Mouse (Mus musculus) kidney, postnatal 0 days (tissue): Measurements from ENCODE around the gene Vldlr. TPM values are rescaled to one million over a fixed set of nuclear protein-coding genes. Genes with fewer than 3 reads are reported as not detected.

ENCODE experiments used
- ATAC-seq: fragments of 200-750 bp; cut with Nextera tagmentation; replicated peaks from 2 replicates; pipeline ENCODE4 v1.8.0; 2017; ENCODE audit warnings: low read depth, moderate number of reproducible peaks, moderate TSS enrichment, moderate library complexity; ENCODE audit not compliant: low FRiP score
- DNase-seq: peaks from one replicate; pipeline ENCODE4 v3.0.0-alpha.2; 2016; ENCODE audit warnings: low spot score
- H3K27ac ChIP-seq: fragments of 300-500 bp; sonication (generic); 2 replicates; pipeline ENCODE4 v1.5.1; 2014; ENCODE audit warnings: mild to moderate bottlenecking
- H3K27me3 ChIP-seq: fragments of 300-500 bp; sonication (generic); 2 replicates; pipeline ENCODE4 v1.6.1; 2014; ENCODE audit warnings: low read length, mixed read lengths; ENCODE audit not compliant: insufficient read depth
- H3K36me3 ChIP-seq: fragments of 300-500 bp; sonication (generic); 2 replicates; pipeline ENCODE4 v1.6.1; 2014; ENCODE audit warnings: low read length, mixed read lengths; ENCODE audit not compliant: insufficient read depth
- H3K4me1 ChIP-seq: fragments of 300-500 bp; sonication (generic); replicated peaks from 2 replicates; pipeline ENCODE4 v1.6.1; 2014; ENCODE audit warnings: antibody characterized with exemption, low read length, mixed read lengths; ENCODE audit not compliant: insufficient read depth
- H3K4me2 ChIP-seq: fragments of 300-500 bp; sonication (generic); 2 replicates; pipeline ENCODE4 v1.6.1; 2014; ENCODE audit warnings: mild to moderate bottlenecking, low read length, moderate library complexity, mixed read lengths
- H3K4me3 ChIP-seq: fragments of 300-500 bp; sonication (generic); replicated peaks from 2 replicates; pipeline ENCODE4 v1.5.1; 2014; ENCODE audit warnings: low read depth, low read length
- H3K9ac ChIP-seq: fragments of 300-500 bp; sonication (generic); 2 replicates; pipeline ENCODE4 v1.6.1; 2014; ENCODE audit warnings: low read depth, low read length
- H3K9me3 ChIP-seq: fragments of 300-500 bp; sonication (generic); replicated peaks from 2 replicates; pipeline ENCODE4 v1.6.1; 2016; ENCODE audit warnings: low read length, inconsistent platforms, mixed read lengths
- CTCF ChIP-seq: IDR thresholded peaks from 2 replicates; pipeline ENCODE4 v1.5.1; 2016; ENCODE audit warnings: antibody characterized with exemption, low read depth, mild to moderate bottlenecking, moderate library complexity
- WGBS: fragments of 180-500 bp; shearing (Covaris S2); extraction: QIAGEN DNeasy Blood & Tissue Kit; methylation state at CpG from one replicate; pipeline ENCODE4 v1.1.7; 2014; 5-methylcytosine and 5-hydroxymethylcytosine counted together
- polyA plus RNA-seq: library from polyadenylated mRNA; unstranded; fragments of >200 nt; fragmentation: Nextera tagmentation; extraction: Ambion mirVana; gene quantifications from 2 replicates; pipeline ENCODE4 v1.2.1, GENCODE M21; 2015

Vldlr gene
- polyA plus RNA-seq, 1 experiment from 2014 or later, result 41.8 TPM

GRCm38 (mm10) chr19:27217404-27217940 is 1.2 kb downstream of the Vldlr start:
- H3K27me3 ChIP-seq, result no peaks in the 10 kb centered on the region; the same call in 1 of the 2 replicates
- H3K4me2 ChIP-seq, result peak overlapping the region; percentile 92
- H3K4me1 ChIP-seq, result peaks cover 5% of the 10 kb centered on the region; the same call in 1 of the 2 replicates
- H3K27ac ChIP-seq, result peak overlapping the region; percentile 83
- peak overlapping the region; percentile 82 for H3K4me3 ChIP-seq
- WGBS, result 0% methylated on average over 40 of the region's 52 CpGs
- ATAC-seq, result peak; percentile 37
- H3K9me3 ChIP-seq, result no peaks in the 10 kb centered on the region
- no peak for TF ChIP-seq CTCF
- peak overlapping the region; percentile 77 for H3K9ac ChIP-seq
- H3K36me3 ChIP-seq, result no peaks in the 10 kb centered on the region
- DNase-seq, result peak; percentile 37

GRCm38 (mm10) chr19:27217941-27218411 is 1.7 kb downstream of the Vldlr start:
- ATAC-seq (no peak), DNase-seq (peak; percentile 29)
- H3K36me3 ChIP-seq, result no peaks in the 10 kb centered on the region
- peak overlapping the region; percentile 77 for H3K9ac ChIP-seq
- H3K27me3 ChIP-seq, result no peaks in the 10 kb centered on the region; the same call in 1 of the 2 replicates
- H3K4me1 ChIP-seq, result peaks cover 5% of the 10 kb centered on the region; the same call in 1 of the 2 replicates
- peak overlapping the region; percentile 82 for H3K4me3 ChIP-seq
- no peaks in the 10 kb centered on the region for H3K9me3 ChIP-seq
- TF ChIP-seq CTCF, result no peak
- H3K27ac ChIP-seq, result peak overlapping the region; percentile 83
- under 1% methylated on average over 32 of the region's 32 CpGs for WGBS
- peak overlapping the region; percentile 92 for H3K4me2 ChIP-seq

- no peaks in the 10 kb centered on the region for H3K36me3 ChIP-seq
- no peaks in the 10 kb centered on the region for H3K9me3 ChIP-seq
- H3K27ac ChIP-seq, result peak overlapping the region; percentile 83
- H3K4me3 ChIP-seq, result peak overlapping the region; percentile 82
- ATAC-seq (peak; percentile 87), DNase-seq (peak; percentile 87)
- peak overlapping the region; percentile 92 for H3K4me2 ChIP-seq
- peak overlapping the region; percentile 77 for H3K9ac ChIP-seq
- TF ChIP-seq CTCF, result no peak
- no peaks in the 10 kb centered on the region; the same call in 1 of the 2 replicates for H3K27me3 ChIP-seq
- under 1% methylated on average over 30 of the region's 30 CpGs for WGBS
- H3K4me1 ChIP-seq, result peaks cover 5% of the 10 kb centered on the region; the same call in 1 of the 2 replicates
These were observed 2.4 kb downstream of the Vldlr start for GRCm38 (mm10) chr19:27218561-27219262.

GRCm38 (mm10) chr19:27219586-27219985 is 3.3 kb downstream of the Vldlr start:
- Histone ChIP-seq H3K27me3 (no peaks in the 10 kb centered on the region; the same call in 1 of the 2 replicates), H3K4me3 (no peak overlapping the region), H3K27ac (peak overlapping the region; percentile 58), H3K4me1 (peaks cover 5% of the 10 kb centered on the region; the same call in 1 of the 2 replicates), H3K9ac (peak overlapping the region; percentile 0; the same call in 1 of the 2 replicates), H3K4me2 (peak overlapping the region; percentile 92), H3K9me3 (no peaks in the 10 kb centered on the region), H3K36me3 (no peaks in the 10 kb centered on the region)
- TF ChIP-seq CTCF, result no peak
- DNase-seq (no peak), ATAC-seq (no peak)

GRCm38 (mm10) chr19:27223046-27223445 is 6.8 kb downstream of the Vldlr start:
- H3K36me3 ChIP-seq, result no peaks in the 10 kb centered on the region
- H3K9me3 ChIP-seq, result no peaks in the 10 kb centered on the region
- DNase-seq (no peak), ATAC-seq (no peak)
- peaks cover 5% of the 10 kb centered on the region; the same call in 1 of the 2 replicates for H3K4me1 ChIP-seq
- H3K9ac ChIP-seq, result no peak overlapping the region
- H3K4me3 ChIP-seq, result no peak overlapping the region
- H3K27me3 ChIP-seq, result no peaks in the 10 kb centered on the region
- 0 out of 2 replicates have a peak overlapping the region, but pooled peaks have one; percentile 10 for H3K27ac ChIP-seq
- 77% methylated on average over 6 of the region's 6 CpGs for WGBS
- no peak overlapping the region for H3K4me2 ChIP-seq
- no peak for TF ChIP-seq CTCF

- no peak for ATAC-seq
- no peak for TF ChIP-seq CTCF
- 63% methylated on average over 1 of the region's 1 CpGs for WGBS
These were observed 8.1 kb downstream of the Vldlr start for GRCm38 (mm10) chr19:27224356-27224755.

More at GRCm38 (mm10) chr19:27224356-27224755, 8.1 kb downstream of the Vldlr start:
- H3K4me3 ChIP-seq, result no peak overlapping the region
- H3K4me1 ChIP-seq, result peaks cover 5% of the 10 kb centered on the region; the same call in 1 of the 2 replicates
- no peak overlapping the region for H3K27ac ChIP-seq
- H3K4me2 ChIP-seq, result no peak overlapping the region
- no peak for DNase-seq
- no peak overlapping the region for H3K9ac ChIP-seq
- no peaks in the 10 kb centered on the region for H3K27me3 ChIP-seq
- H3K36me3 ChIP-seq, result no peaks in the 10 kb centered on the region
- no peaks in the 10 kb centered on the region for H3K9me3 ChIP-seq
